Mouse (Mus musculus): Measurements from ENCODE around the gene Trmt1.

Gene Trmt1

GRCm38 (mm10) chr8:84689091-84689915 lies 3.2 kb downstream of the Trmt1 start:
- in situ Hi-C loops (cut with MboI; ENCODE audit: low sequenced_read_pairs) = no loop called here

- in situ Hi-C loops (cut with MboI; ENCODE audit: low sequenced_read_pairs) = no loop called here
Observed at GRCm38 (mm10) chr8:84693332-84693731, 7.2 kb downstream of the Trmt1 start.

GRCm38 (mm10) chr8:84695140-84695539 lies 9.0 kb downstream of the Trmt1 start:
- in situ Hi-C loops (cut with MboI; ENCODE audit: low sequenced_read_pairs) = no loop called here

GRCm38 (mm10) chr8:84697166-84698130 lies 11.3 kb downstream of the Trmt1 start:
- in situ Hi-C loops (cut with MboI; ENCODE audit: low sequenced_read_pairs) = no loop called here

DNA sequence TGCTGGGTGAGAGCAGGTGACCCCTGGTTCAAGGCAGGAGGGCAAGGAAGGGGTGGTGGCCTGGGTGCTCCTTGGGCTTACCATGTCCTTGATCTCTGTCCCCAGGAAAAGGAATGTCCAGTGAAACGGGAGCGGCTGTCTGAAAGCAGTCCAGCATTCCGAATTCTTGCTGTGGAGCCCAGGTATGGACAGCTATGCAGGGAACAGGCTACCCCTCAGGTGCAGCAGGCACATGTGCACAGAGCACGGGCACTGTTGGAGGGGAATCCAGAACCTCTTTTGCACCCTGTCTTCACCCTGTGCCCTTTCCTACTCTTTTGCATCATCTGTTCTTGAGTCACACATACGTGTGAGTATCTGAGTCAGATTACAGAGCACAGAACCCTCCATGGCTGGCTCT lies 12.2 kb downstream of the Trmt1 start:
- in situ Hi-C loops (cut with MboI; ENCODE audit: low sequenced_read_pairs) = no loop called here

DNA sequence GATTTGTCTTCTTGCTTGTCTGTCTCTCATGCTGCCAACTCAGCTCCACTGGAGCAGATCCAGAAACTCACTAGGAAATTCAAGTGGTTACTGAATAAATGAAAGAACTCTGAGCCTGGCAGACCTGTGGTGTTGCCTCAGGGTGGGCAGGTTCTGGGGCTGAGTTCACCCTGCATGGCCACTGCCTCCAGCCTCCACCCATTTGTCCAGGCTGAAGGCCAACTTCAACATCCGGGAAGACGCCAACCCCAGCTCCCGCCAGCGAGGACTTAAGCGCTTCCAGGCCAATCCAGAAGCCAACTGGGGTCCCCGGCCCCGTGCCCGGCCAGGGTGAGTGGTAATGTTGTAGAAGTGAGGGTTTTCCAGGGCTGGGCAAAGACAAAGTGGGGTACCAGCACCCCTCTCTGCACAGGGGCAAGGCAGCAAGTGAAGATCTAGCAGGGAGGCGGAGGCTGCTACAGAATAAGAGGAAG lies 12.9 kb downstream of the Trmt1 start:
- in situ Hi-C loops (cut with MboI; ENCODE audit: low sequenced_read_pairs) = no loop called here

GRCm38 (mm10) chr8:84699861-84700322 lies 13.8 kb downstream of the Trmt1 start:
- in situ Hi-C loops (cut with MboI; ENCODE audit: low sequenced_read_pairs) = no loop called here

- in situ Hi-C loops (cut with MboI; ENCODE audit: low sequenced_read_pairs) = no loop called here
Observed at GRCm38 (mm10) chr8:84700526-84700925, 14.4 kb downstream of the Trmt1 start.

DNA sequence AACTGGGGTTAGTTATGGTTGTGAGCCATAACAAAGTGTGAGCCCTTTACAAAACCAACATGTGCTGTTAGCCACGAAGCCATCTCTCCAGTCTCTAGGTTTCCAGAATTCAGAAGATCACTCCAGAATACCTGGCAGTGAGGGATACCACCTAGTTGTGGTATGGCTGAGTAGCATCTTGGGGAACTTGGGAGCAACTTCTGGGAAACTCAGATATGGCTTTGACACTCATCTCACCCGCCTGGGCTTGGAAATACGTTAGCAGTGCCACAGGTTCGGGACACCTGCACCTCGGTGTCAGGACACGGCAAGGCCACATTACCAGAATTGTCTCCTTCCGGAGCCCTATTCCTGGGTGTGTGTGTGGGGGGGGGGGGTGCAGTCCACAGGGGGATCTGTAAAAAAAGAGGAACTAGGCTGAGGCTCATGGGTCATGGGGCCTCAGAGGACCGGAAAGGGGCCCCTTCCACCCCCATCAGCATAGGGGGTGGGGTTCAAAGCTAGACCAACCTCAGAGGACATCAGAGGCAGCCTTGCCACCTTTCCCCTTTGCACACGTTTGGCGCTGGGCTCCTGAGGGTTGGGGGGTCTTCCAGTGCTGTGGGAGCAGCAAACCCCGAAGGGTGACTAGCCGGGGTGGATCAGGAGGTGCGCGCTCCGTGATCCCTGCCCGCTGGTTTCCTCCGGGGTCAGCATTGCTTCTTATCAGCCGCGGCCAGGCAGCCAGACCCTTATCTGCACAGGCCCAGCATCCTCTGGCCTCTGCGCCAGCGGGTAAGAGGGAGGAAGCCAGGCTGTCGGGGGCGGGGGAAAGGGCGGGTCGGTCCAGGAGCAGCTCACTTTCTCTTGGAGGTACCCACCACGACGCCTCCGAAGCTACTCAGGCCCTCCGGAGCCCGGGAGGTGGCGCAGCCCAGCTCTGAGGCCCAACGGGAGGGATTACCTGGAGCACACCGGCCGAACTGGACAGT lies 15.1 kb downstream of the Trmt1 start, which contains the start of gene Lyl1:
TSS of gene Lyl1 (plus strand) at position 517 of the 971 bp plus-strand sequence.
- in situ Hi-C loops (cut with MboI; ENCODE audit: low sequenced_read_pairs) = no loop called here

DNA sequence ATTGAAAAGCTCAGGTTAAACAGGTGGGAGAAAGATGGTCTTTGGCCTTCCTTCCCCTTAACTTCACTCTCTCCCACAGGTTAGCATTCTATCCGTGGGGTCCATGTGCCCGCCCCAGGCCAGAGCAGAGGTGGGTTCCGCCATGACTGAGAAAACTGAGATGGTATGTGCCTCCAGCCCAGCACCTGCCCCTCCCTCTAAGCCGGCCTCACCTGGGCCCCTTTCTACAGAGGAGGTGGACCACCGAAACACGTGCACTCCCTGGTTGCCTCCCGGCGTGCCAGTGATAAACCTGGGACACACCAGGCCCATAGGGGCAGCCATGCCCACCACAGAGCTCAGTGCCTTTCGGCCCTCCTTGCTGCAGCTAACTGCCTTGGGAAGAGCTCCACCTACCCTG lies 16.5 kb downstream of the Trmt1 start:
- in situ Hi-C loops (cut with MboI; ENCODE audit: low sequenced_read_pairs) = no loop called here

- in situ Hi-C loops (cut with MboI; ENCODE audit: low sequenced_read_pairs) = no loop called here
Observed at GRCm38 (mm10) chr8:84702963-84703465, 16.9 kb downstream of the Trmt1 start.

GRCm38 (mm10) chr8:84703466-84704249 lies 17.6 kb downstream of the Trmt1 start:
- in situ Hi-C loops (cut with MboI; ENCODE audit: low sequenced_read_pairs) = no loop called here

- in situ Hi-C loops (cut with MboI; ENCODE audit: low sequenced_read_pairs) = no loop called here
Observed at GRCm38 (mm10) chr8:84704356-84704755, 18.2 kb downstream of the Trmt1 start.

- in situ Hi-C loops (cut with MboI; ENCODE audit: low sequenced_read_pairs) = no loop called here
Observed at GRCm38 (mm10) chr8:84704867-84705831, 19.0 kb downstream of the Trmt1 start.

GRCm38 (mm10) chr8:84705960-84706359 lies 19.9 kb downstream of the Trmt1 start:
- in situ Hi-C loops (cut with MboI; ENCODE audit: low sequenced_read_pairs) = no loop called here

GRCm38 (mm10) chr8:84706610-84707266 lies 20.6 kb downstream of the Trmt1 start:
- in situ Hi-C loops (cut with MboI; ENCODE audit: low sequenced_read_pairs) = no loop called here

- in situ Hi-C loops (cut with MboI; ENCODE audit: low sequenced_read_pairs) = no loop called here
Observed at GRCm38 (mm10) chr8:84707267-84707883, 21.3 kb downstream of the Trmt1 start.

All from CH12F3 (cell line).